Mouse (Mus musculus) embryonic facial prominence, embryonic 15.5 days (tissue): ENCODE measurements around the gene Plcb4. TPM values are rescaled to one million over a fixed set of nuclear protein-coding genes. Genes with fewer than 3 reads are reported as not detected.
A peak's percentile ranks its signal among the peaks of the same experiment; 100 is the strongest.

ENCODE experiments used
- ATAC-seq: fragments of 200-750 bp; cut with Nextera tagmentation; 2 replicates; pipeline ENCODE4 v1.8.0; 2017; ENCODE audit warnings: low read depth, moderate TSS enrichment; ENCODE audit not compliant: insufficient number of reproducible peaks, low FRiP score, low TSS enrichment
- H3K27ac ChIP-seq: fragments of 300-500 bp; sonication (generic); replicated peaks from 2 replicates; pipeline ENCODE4 v1.5.1; 2015; ENCODE audit warnings: mild to moderate bottlenecking, inconsistent platforms
- H3K27me3 ChIP-seq: fragments of 300-500 bp; sonication (generic); 2 replicates; pipeline ENCODE4 v1.6.1; 2015; ENCODE audit warnings: inconsistent platforms
- H3K36me3 ChIP-seq: fragments of 300-500 bp; sonication (generic); 2 replicates; pipeline ENCODE4 v1.6.1; 2015; ENCODE audit warnings: mild to moderate bottlenecking, inconsistent platforms
- H3K4me1 ChIP-seq: fragments of 300-500 bp; sonication (generic); 2 replicates; pipeline ENCODE4 v1.6.1; 2015; ENCODE audit warnings: inconsistent platforms
- H3K4me2 ChIP-seq: fragments of 300-500 bp; sonication (generic); replicated peaks from 2 replicates; pipeline ENCODE4 v1.6.1; 2015; ENCODE audit warnings: mild to moderate bottlenecking, inconsistent platforms
- H3K4me3 ChIP-seq: fragments of 300-500 bp; sonication (generic); replicated peaks from 2 replicates; pipeline ENCODE4 v1.5.1; 2015; ENCODE audit warnings: mild to moderate bottlenecking, inconsistent platforms
- H3K9ac ChIP-seq: fragments of 300-500 bp; sonication (generic); 2 replicates; pipeline ENCODE4 v1.6.1; 2015; ENCODE audit warnings: inconsistent platforms
- H3K9me3 ChIP-seq: fragments of 300-500 bp; sonication (generic); replicated peaks from 2 replicates; pipeline ENCODE4 v1.6.1; 2016; ENCODE audit warnings: inconsistent platforms
- WGBS: fragments of 180-500 bp; shearing (Covaris S2); methylation state at CpG from one replicate; pipeline ENCODE4 v1.1.7; 2015; 5-methylcytosine and 5-hydroxymethylcytosine counted together
- polyA plus RNA-seq: library from polyadenylated mRNA; unstranded; fragments of >200 nt; fragmentation: Nextera tagmentation; extraction: Ambion mirVana; gene quantifications from 2 replicates; pipeline ENCODE4 v1.2.1, GENCODE M21; 2015

Plcb4 gene
- polyA plus RNA-seq, 1 experiment from 2014 or later = 20.6 TPM

GRCm38 (mm10) chr2:136051688-136052289 lies 393.0 kb downstream of the Plcb4 start, which contains the start of gene Lamp5:
Gene Lamp5, plus strand, starts transcription at chr2:136052239.
- Histone ChIP-seq H3K27ac (no peak within 1 kb of the TSS), H3K9me3 (no peaks in the 10 kb centered on the region), H3K9ac (no peak within 1 kb of the TSS), H3K4me1 (peaks cover 12% of the 10 kb centered on the region; the same call in 1 of the 2 replicates), H3K4me2 (peak within 1 kb of the TSS; percentile 44), H3K27me3 (peaks cover 5% of the 10 kb centered on the region; the same call in 1 of the 2 replicates), H3K4me3 (peak within 1 kb of the TSS; percentile 21), H3K36me3 (no peaks in the 10 kb centered on the region)
- ATAC-seq = no peak
- WGBS = 4% methylated on average over 8 of the region's 8 CpGs

GRCm38 (mm10) chr2:136057861-136058331 lies 399.1 kb downstream of the Plcb4 start:
- Histone ChIP-seq H3K9me3 (no peaks in the 10 kb centered on the region), H3K27me3 (peaks cover 38% of the 10 kb centered on the region), H3K36me3 (no peaks in the 10 kb centered on the region), H3K4me1 (peaks cover 19% of the 10 kb centered on the region), H3K9ac (no peak overlapping the region), H3K4me3 (peak overlapping the region; percentile 21), H3K4me2 (peak overlapping the region; percentile 38), H3K27ac (no peak overlapping the region)
- WGBS = 3% methylated on average over 19 of the region's 19 CpGs
- ATAC-seq = no peak

- ATAC-seq = no peak
Measured at GRCm38 (mm10) chr2:136058398-136058797, 399.6 kb downstream of the Plcb4 start.

GRCm38 (mm10) chr2:136059029-136059669 lies 400.3 kb downstream of the Plcb4 start:
- peaks cover 38% of the 10 kb centered on the region for H3K27me3 ChIP-seq
- H3K4me3 ChIP-seq = peak overlapping the region; percentile 29
- H3K9me3 ChIP-seq = no peaks in the 10 kb centered on the region
- H3K4me2 ChIP-seq = peak overlapping the region; percentile 46
- ATAC-seq = no peak
- H3K4me1 ChIP-seq = peaks cover 19% of the 10 kb centered on the region
- no peaks in the 10 kb centered on the region for H3K36me3 ChIP-seq
- 1% methylated on average over 37 of the region's 37 CpGs for WGBS
- no peak overlapping the region for H3K27ac ChIP-seq
- H3K9ac ChIP-seq = no peak overlapping the region

More at GRCm38 (mm10) chr2:136058398-136058797, 399.6 kb downstream of the Plcb4 start:
- Histone ChIP-seq H3K4me2 (peak overlapping the region; percentile 46), H3K9me3 (no peaks in the 10 kb centered on the region), H3K27ac (no peak overlapping the region), H3K9ac (no peak overlapping the region), H3K4me3 (peak overlapping the region; percentile 29), H3K36me3 (no peaks in the 10 kb centered on the region), H3K4me1 (peaks cover 19% of the 10 kb centered on the region), H3K27me3 (peaks cover 38% of the 10 kb centered on the region)
- WGBS = 4% methylated on average over 7 of the region's 7 CpGs
